Mouse (Mus musculus): ENCODE data around the gene Gm16405.
"Not testable (repeated sequence)": the region's sequence is repeated elsewhere in the genome, so short reads cannot be mapped to it uniquely, and the experiment has no call there.

The Gm16405 gene

DNA sequence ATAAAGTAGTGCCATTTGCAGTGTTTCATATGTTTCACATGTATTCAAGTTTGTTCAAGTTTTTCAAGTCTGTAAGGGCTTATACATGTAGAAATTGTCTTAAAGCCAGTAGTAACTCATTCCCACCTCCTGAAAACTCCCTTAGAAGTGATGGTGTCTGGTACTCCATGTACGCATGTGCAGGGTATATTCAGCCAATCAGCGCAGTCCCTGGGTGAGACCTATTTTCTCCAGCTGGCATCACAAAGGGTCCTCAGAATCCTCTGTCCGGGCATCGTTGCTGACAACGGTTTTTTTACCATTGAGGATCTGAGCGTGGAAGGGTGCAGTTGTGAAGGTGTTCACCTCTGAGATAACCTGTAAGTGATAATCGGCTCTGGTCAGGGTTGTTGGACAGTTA is at the start of gene Gm16405:
Gm16405 (plus strand) TSS at position 301 of the 400 bp plus-strand sequence.
- not testable (repeated sequence) for DNase-seq (ENCODE audit: low spot score in 2 of 2)

Data from right cerebral cortex, postnatal 10 days (tissue).